Mouse (Mus musculus): Measurements from ENCODE around the gene Rpgr.

Rpgr gene

DNA sequence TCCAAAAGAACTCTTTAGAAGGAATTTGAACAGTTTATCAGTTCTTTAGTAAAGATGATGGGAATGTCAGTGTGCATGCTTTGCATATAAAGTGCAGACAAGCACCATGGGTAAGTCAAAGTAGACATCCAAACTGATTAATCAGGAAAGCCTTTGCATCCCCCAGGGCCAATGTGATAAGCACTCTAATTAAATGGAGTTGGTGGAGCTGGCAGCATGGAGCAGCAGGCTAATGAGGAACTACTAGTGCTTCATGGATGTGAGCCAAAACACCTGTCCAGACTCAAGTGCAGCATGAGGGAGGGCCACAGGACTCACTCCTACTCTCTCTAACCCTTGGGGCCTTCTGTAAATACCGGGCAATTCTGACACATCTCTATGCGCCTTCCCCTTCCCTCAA, 145.2 kb downstream of the Rpgr start:
- no peak for DNase-seq

GRCm38 (mm10) chrX:10070689-10071088, 146.0 kb downstream of the Rpgr start:
- DNase-seq, result peak in 1 of 2 experiments; percentile 5

GRCm38 (mm10) chrX:10069405-10069804, 147.3 kb downstream of the Rpgr start:
- DNase-seq, result no peak

DNA sequence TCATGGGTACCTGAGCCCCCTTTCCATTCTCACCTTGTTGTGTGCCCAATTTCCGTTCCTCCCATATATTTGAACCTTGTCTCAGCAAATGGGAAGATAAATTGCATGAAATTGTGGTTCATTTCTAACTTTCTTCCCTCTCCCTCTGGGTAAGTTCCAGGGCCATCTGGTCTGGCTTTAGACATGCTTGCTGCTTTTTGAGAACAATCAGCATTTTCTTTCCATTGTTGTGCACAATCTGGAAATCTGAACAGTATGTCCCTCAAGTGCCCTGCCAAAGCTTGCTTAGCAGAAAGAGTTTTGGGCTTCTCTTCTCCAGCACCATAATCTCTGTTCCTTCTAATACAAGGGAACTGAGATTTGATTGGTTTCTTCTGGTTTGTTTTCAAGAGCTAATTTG, 152.9 kb downstream of the Rpgr start:
- no peak for DNase-seq

- no peak for DNase-seq
Measured at GRCm38 (mm10) chrX:10063361-10063760, 153.4 kb downstream of the Rpgr start.

DNA sequence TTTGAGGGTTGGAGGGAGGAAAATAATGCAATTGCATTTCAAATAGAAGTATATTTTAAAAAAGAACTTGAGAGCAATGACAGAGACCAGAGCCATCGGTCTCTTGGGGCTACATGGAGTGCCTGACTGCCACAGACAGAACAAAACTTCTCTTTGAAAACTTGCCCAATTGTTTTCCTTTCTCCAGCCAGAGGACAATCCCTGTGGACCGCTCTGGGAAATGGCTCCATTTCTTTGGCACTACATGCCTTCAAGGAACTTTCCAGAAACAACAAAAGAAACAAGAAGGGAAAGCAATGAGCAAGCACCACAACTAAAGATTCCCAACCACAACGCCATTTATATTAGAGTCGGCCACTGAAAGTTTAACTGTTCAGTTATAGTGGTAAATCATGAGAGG, 154.5 kb downstream of the Rpgr start:
- DNase-seq, result no peak

DNA sequence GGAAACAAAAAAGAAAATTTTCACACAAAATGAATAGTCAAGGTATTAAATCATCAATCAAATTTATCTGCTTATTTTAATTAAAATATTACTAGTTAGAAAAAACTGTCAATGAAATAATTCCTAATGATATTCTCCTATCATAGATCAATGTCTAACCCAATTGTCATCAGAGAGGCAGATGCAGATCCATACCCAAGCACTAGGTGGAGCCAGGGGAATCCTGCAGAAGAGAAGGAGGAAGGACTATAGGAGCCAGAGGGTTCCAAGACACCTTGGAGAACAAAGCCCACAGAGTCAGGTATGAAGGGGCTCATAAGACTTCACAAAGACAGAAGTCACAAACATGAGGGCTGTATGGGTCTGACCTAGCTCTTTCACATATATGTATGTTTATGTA, 182.1 kb downstream of the Rpgr start:
- no peak for DNase-seq

Data from kidney, postnatal 25 days (tissue).